Mouse (Mus musculus): ENCODE results near the gene Dlx6. TPM values are rescaled to one million over a fixed set of nuclear protein-coding genes. Genes with fewer than 3 reads are reported as not detected.

The Dlx6 gene
- polyA plus RNA-seq, 1 experiment from 2014 or later: not detected

DNA sequence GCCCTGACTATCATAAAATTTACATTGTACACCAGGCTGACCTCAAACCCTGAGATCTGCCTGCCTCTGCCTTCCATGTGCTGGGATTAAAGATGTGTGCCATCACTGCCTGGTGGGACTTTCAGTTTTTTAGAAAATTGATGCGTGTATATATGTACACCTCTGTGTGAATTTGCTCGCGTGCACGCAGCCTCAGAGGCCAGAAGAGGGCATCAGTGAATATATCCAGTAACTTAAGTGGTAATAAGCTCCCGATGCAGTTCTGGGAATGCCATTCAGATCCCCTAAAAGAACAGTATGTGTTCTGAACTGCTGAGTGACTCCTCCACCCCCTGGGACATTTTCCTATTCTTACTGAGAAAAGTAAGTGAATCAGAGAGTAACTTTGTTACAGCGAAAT, 26.9 kb downstream of the Dlx6 start:
- Histone ChIP-seq H3K27me3 (ENCODE audit: control insufficient read depth, insufficient read depth, low read length) (no peaks in the 10 kb centered on the region), H3K4me1 (replicated peaks; ENCODE audit: control insufficient read depth, insufficient read depth) (no peaks in the 10 kb centered on the region), H3K36me3 (ENCODE audit: control insufficient read depth, insufficient read depth, low read length) (no peaks in the 10 kb centered on the region), H3K4me3 (ENCODE audit: low read depth, low read length) (no peak overlapping the region), H3K27ac (replicated peaks) (no peak overlapping the region), H3K4me2 (replicated peaks; ENCODE audit: low read depth) (no peak overlapping the region), H3K9ac (ENCODE audit: low read length) (no peak overlapping the region), H3K9me3 (ENCODE audit: control insufficient read depth, low read length) (no peaks in the 10 kb centered on the region)
- DNase-seq (ENCODE audit: low spot score) (no peak), ATAC-seq (ENCODE audit: low FRiP score, low TSS enrichment) (no peak)
- 68% methylated on average over 6 of the region's 6 CpGs for WGBS
- TF ChIP-seq EP300 (optimal IDR thresholded peaks at IDR 0.05) (no peak), CTCF (IDR thresholded peaks at IDR 0.05; ENCODE audit: low read depth) (peak; percentile 37)

GRCm38 (mm10) chr6:6909586-6909985, 46.5 kb downstream of the Dlx6 start:
- ATAC-seq (ENCODE audit: low FRiP score, low TSS enrichment) (no peak), DNase-seq (ENCODE audit: low spot score) (peak; percentile 27)
- TF ChIP-seq CTCF (IDR thresholded peaks at IDR 0.05; ENCODE audit: low read depth) (no peak), EP300 (optimal IDR thresholded peaks at IDR 0.05) (no peak)
- 38% methylated on average over 8 of the region's 8 CpGs for WGBS
- Histone ChIP-seq H3K27ac (replicated peaks) (no peak overlapping the region), H3K9me3 (ENCODE audit: control insufficient read depth, low read length) (no peaks in the 10 kb centered on the region), H3K4me2 (replicated peaks; ENCODE audit: low read depth) (no peak overlapping the region), H3K4me3 (ENCODE audit: low read depth, low read length) (no peak overlapping the region), H3K27me3 (ENCODE audit: control insufficient read depth, insufficient read depth, low read length) (no peaks in the 10 kb centered on the region), H3K9ac (ENCODE audit: low read length) (no peak overlapping the region), H3K4me1 (replicated peaks; ENCODE audit: control insufficient read depth, insufficient read depth) (no peaks in the 10 kb centered on the region), H3K36me3 (ENCODE audit: control insufficient read depth, insufficient read depth, low read length) (no peaks in the 10 kb centered on the region)

GRCm38 (mm10) chr6:6914304-6914703, 51.2 kb downstream of the Dlx6 start:
- no peak overlapping the region for H3K9ac ChIP-seq (ENCODE audit: low read length)
- H3K9me3 ChIP-seq (ENCODE audit: control insufficient read depth, low read length): no peaks in the 10 kb centered on the region
- no peaks in the 10 kb centered on the region for H3K27me3 ChIP-seq (ENCODE audit: control insufficient read depth, insufficient read depth, low read length)
- H3K4me1 ChIP-seq (replicated peaks; ENCODE audit: control insufficient read depth, insufficient read depth): no peaks in the 10 kb centered on the region
- H3K4me3 ChIP-seq (ENCODE audit: low read depth, low read length): no peak overlapping the region
- no peak for DNase-seq (ENCODE audit: low spot score)
- no peak for ATAC-seq (ENCODE audit: low FRiP score, low TSS enrichment)
- TF ChIP-seq EP300 (optimal IDR thresholded peaks at IDR 0.05) (no peak), CTCF (IDR thresholded peaks at IDR 0.05; ENCODE audit: low read depth) (no peak)
- no peaks in the 10 kb centered on the region for H3K36me3 ChIP-seq (ENCODE audit: control insufficient read depth, insufficient read depth, low read length)
- H3K4me2 ChIP-seq (replicated peaks; ENCODE audit: low read depth): no peak overlapping the region
- H3K27ac ChIP-seq (replicated peaks): no peak overlapping the region
- WGBS: 82% methylated on average over 1 of the region's 1 CpGs

- WGBS: 34% methylated on average over 5 of the region's 5 CpGs
- ATAC-seq (ENCODE audit: low FRiP score, low TSS enrichment): no peak
- H3K27ac ChIP-seq (replicated peaks): no peak overlapping the region
Observed at GRCm38 (mm10) chr6:6914849-6915525, 51.9 kb downstream of the Dlx6 start.

GRCm38 (mm10) chr6:6915526-6915915, 52.4 kb downstream of the Dlx6 start:
- Histone ChIP-seq H3K4me2 (replicated peaks; ENCODE audit: low read depth) (no peak overlapping the region), H3K4me1 (replicated peaks; ENCODE audit: control insufficient read depth, insufficient read depth) (no peaks in the 10 kb centered on the region), H3K4me3 (ENCODE audit: low read depth, low read length) (no peak overlapping the region), H3K9ac (ENCODE audit: low read length) (no peak overlapping the region), H3K27ac (replicated peaks) (no peak overlapping the region), H3K36me3 (ENCODE audit: control insufficient read depth, insufficient read depth, low read length) (no peaks in the 10 kb centered on the region), H3K9me3 (ENCODE audit: control insufficient read depth, low read length) (no peaks in the 10 kb centered on the region), H3K27me3 (ENCODE audit: control insufficient read depth, insufficient read depth, low read length) (no peaks in the 10 kb centered on the region)
- 53% methylated on average over 9 of the region's 9 CpGs for WGBS
- no peak for ATAC-seq (ENCODE audit: low FRiP score, low TSS enrichment)
- no peak for DNase-seq (ENCODE audit: low spot score)
- TF ChIP-seq EP300 (optimal IDR thresholded peaks at IDR 0.05) (no peak), CTCF (IDR thresholded peaks at IDR 0.05; ENCODE audit: low read depth) (no peak)

More at GRCm38 (mm10) chr6:6914849-6915525, 51.9 kb downstream of the Dlx6 start:
- H3K9me3 ChIP-seq (ENCODE audit: control insufficient read depth, low read length): no peaks in the 10 kb centered on the region
- no peaks in the 10 kb centered on the region for H3K36me3 ChIP-seq (ENCODE audit: control insufficient read depth, insufficient read depth, low read length)
- no peak overlapping the region for H3K4me3 ChIP-seq (ENCODE audit: low read depth, low read length)
- H3K4me2 ChIP-seq (replicated peaks; ENCODE audit: low read depth): no peak overlapping the region
- H3K4me1 ChIP-seq (replicated peaks; ENCODE audit: control insufficient read depth, insufficient read depth): no peaks in the 10 kb centered on the region
- TF ChIP-seq CTCF (IDR thresholded peaks at IDR 0.05; ENCODE audit: low read depth) (peak; percentile 82), EP300 (optimal IDR thresholded peaks at IDR 0.05) (no peak)
- H3K9ac ChIP-seq (ENCODE audit: low read length): no peak overlapping the region
- peak; percentile 22 for DNase-seq (ENCODE audit: low spot score)
- no peaks in the 10 kb centered on the region for H3K27me3 ChIP-seq (ENCODE audit: control insufficient read depth, insufficient read depth, low read length)

DNA sequence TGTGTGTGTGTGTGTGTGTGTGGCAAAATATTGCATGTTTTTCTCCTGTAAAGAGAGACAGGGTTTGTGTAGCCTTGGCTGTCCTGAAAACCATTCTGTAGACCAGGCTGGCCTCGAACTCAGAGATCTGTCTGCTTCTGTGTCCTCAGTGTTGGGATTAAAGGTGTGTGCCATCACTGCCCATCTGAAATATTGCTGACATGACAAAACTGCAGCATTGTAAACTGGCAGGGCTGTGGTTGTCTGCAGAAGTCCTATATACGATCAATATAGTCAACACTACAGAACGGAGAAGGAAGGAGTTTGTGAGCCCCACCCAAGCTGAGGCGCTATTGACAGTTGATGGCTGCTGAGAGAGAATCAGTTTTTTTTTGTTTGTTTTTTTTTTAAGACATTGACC, 54.2 kb downstream of the Dlx6 start:
- WGBS: 88% methylated on average over 4 of the region's 4 CpGs
- Histone ChIP-seq H3K27me3 (ENCODE audit: control insufficient read depth, insufficient read depth, low read length) (no peaks in the 10 kb centered on the region), H3K36me3 (ENCODE audit: control insufficient read depth, insufficient read depth, low read length) (no peaks in the 10 kb centered on the region), H3K4me3 (ENCODE audit: low read depth, low read length) (no peak overlapping the region), H3K4me2 (replicated peaks; ENCODE audit: low read depth) (no peak overlapping the region), H3K9ac (ENCODE audit: low read length) (no peak overlapping the region), H3K4me1 (replicated peaks; ENCODE audit: control insufficient read depth, insufficient read depth) (no peaks in the 10 kb centered on the region), H3K27ac (replicated peaks) (no peak overlapping the region), H3K9me3 (ENCODE audit: control insufficient read depth, low read length) (no peaks in the 10 kb centered on the region)
- no peak for DNase-seq (ENCODE audit: low spot score)
- ATAC-seq (ENCODE audit: low FRiP score, low TSS enrichment): no peak
- TF ChIP-seq CTCF (IDR thresholded peaks at IDR 0.05; ENCODE audit: low read depth): no peak
- no peak for TF ChIP-seq EP300 (optimal IDR thresholded peaks at IDR 0.05)

Other genes with a start within 250 kb of the Dlx6 start
- gene Dlx5, start 18.8 kb downstream of the Dlx6 start, polyA plus RNA-seq (2015; fragmentation: Nextera tagmentation; extraction: Ambion mirVana): 6.2 and 7.1 TPM in 2 replicates
- 3.7 TPM in 2 replicates for gene Sdhaf3, start 92.7 kb downstream of the Dlx6 start, polyA plus RNA-seq (2015; fragmentation: Nextera tagmentation; extraction: Ambion mirVana)

All from stomach, postnatal 0 days (tissue).